Mouse (Mus musculus) heart, adult 11 months (tissue): ENCODE measurements at regions not wholly inside any gene's neighbourhood (a gene's known extent, or its start where the extent isn't known, plus 50 kb on each side); places are given as distances from the start of the nearest gene placed in this dataset.

Experiments used
- DNase-seq: peaks from one replicate; pipeline ENCODE4 v3.0.0; 2022

GRCm38 (mm10) chr5:74767993-74768392, 65.3 kb upstream of the Lnx1 start:
- DNase-seq: no peak

GRCm38 (mm10) chr5:74766211-74766610, 63.5 kb upstream of the Lnx1 start:
- DNase-seq: no peak

- DNase-seq: no peak
Observed at GRCm38 (mm10) chr5:74765061-74765767, 62.5 kb upstream of the Lnx1 start.

GRCm38 (mm10) chr5:74757557-74757956, 54.8 kb upstream of the Lnx1 start:
- DNase-seq: no peak

GRCm38 (mm10) chr5:74752961-74753360, 50.2 kb upstream of the Lnx1 start:
- DNase-seq: no peak
